Mouse (Mus musculus): Measurements from ENCODE around the gene Rtf1.

GRCm38 (mm10) chr2:119694826-119695225, 20.0 kb downstream of the Rtf1 start:
- TF ChIP-seq CTCF (IDR thresholded peaks at IDR 0.05; ENCODE audit: low read depth, low read length) (no peak), GATA1 (IDR thresholded peaks at IDR 0.05; ENCODE audit: borderline replicate concordance, low read length) (no peak)

All from G1E (cell line).